Mouse (Mus musculus) midbrain, embryonic 11.5 days (tissue): ENCODE results near the gene Fam185a. TPM values are rescaled to one million over a fixed set of nuclear protein-coding genes. Genes with fewer than 3 reads are reported as not detected.

ENCODE experiments used
- ATAC-seq: fragments of 200-750 bp; cut with Nextera tagmentation; 2 replicates; pipeline ENCODE4 v1.8.0; 2017; ENCODE audit warnings: moderate TSS enrichment, moderate library complexity; ENCODE audit not compliant: low FRiP score
- DNase-seq: peaks from one replicate; pipeline ENCODE4 v3.0.0; 2015; ENCODE audit warnings: low spot score; ENCODE audit errors: missing footprints
- H3K27ac ChIP-seq: fragments of 300-500 bp; sonication (generic); 2 replicates; pipeline ENCODE4 v1.5.1; 2014; ENCODE audit warnings: low read depth, low read length
- H3K27me3 ChIP-seq: fragments of 300-500 bp; sonication (generic); 2 replicates; pipeline ENCODE4 v1.6.1; 2014; ENCODE audit warnings: mild to moderate bottlenecking, low read length, moderate library complexity, mixed read lengths; ENCODE audit not compliant: control insufficient read depth, insufficient read depth
- H3K36me3 ChIP-seq: fragments of 300-500 bp; sonication (generic); 2 replicates; pipeline ENCODE4 v1.6.1; 2014; ENCODE audit warnings: mild to moderate bottlenecking, low read length, moderate library complexity, mixed read lengths; ENCODE audit not compliant: control insufficient read depth, insufficient read depth
- H3K4me1 ChIP-seq: fragments of 300-500 bp; sonication (generic); 2 replicates; pipeline ENCODE4 v1.6.1; 2014; ENCODE audit warnings: low read length; ENCODE audit not compliant: control insufficient read depth, insufficient read depth
- H3K4me2 ChIP-seq: fragments of 300-500 bp; sonication (generic); 2 replicates; pipeline ENCODE4 v1.6.1; 2014; ENCODE audit warnings: mild to moderate bottlenecking, moderate library complexity
- H3K4me3 ChIP-seq: fragments of 300-500 bp; sonication (generic); 2 replicates; pipeline ENCODE4 v1.5.1; 2014; ENCODE audit warnings: low read depth, low read length
- H3K9ac ChIP-seq: fragments of 300-500 bp; sonication (generic); 2 replicates; pipeline ENCODE4 v1.6.1; 2014; ENCODE audit warnings: low read length
- H3K9me3 ChIP-seq: fragments of 300-500 bp; sonication (generic); 2 replicates; pipeline ENCODE4 v1.6.1; 2016; ENCODE audit warnings: low read length; ENCODE audit not compliant: control insufficient read depth
- WGBS: fragments of 180-500 bp; shearing (Covaris S2); extraction: QIAGEN DNeasy Blood & Tissue Kit; methylation state at CpG from one replicate; pipeline ENCODE4 v1.1.7; 2014; 5-methylcytosine and 5-hydroxymethylcytosine counted together
- polyA plus RNA-seq: library from polyadenylated mRNA; unstranded; fragments of >200 nt; fragmentation: Nextera tagmentation; extraction: Ambion mirVana; gene quantifications from 2 replicates; pipeline ENCODE4 v1.2.1, GENCODE M21; 2014

Fam185a gene
- polyA plus RNA-seq, 1 experiment from 2014 or later, result 4.7 TPM

DNA sequence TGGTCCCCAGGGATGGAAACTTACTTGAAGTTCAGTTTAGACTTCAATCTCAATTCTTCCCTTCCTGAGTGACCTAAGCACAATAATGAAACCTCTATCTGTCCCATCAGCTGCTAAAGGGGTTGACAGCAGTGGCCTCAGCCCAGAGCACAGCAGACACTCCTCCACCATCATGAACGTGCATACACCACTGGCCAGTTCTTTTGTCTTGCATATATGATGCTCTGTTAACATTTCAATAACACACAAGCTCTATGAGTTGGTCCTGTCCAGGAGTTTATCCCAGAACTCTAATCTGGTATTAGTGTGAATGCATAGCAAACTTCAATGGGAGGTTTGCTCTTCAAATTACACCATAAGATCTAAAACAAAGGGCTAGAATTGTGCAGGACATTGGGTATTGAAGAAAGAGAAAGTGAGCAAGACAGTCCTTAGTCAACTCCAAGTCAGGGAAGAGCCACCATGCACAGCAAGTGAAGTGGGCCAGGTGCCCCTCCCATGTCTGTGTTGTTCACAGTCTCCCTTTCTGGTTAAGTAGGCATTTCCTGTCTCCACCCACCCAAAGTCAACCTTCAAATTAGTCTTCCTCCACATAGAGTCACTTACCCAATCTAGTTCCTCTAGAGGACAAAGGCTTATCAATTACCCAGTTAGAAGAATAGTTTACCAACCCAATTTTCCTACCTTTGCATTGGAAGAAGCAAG, 10.5 kb upstream of the Fam185a start:
- H3K9me3 ChIP-seq, result no peaks in the 10 kb centered on the region

DNA sequence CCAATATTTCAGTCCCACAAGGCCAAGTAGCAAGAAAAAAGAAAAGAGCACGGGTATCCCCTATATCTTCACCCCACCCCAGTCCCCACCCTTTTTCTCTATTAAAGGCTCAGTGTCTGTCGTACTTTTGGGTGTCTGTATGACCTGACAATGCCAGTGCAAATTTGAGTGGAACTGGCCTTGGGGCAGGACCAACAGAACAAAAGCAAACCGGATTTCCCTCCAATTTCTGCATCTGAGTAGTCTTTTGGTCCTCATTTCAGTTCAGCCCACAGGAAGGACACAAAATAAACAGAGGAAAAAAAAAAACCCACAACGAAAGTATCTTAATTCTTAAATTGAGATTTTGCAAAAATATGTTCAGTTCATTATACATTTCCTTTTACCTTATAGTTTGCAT, 6.1 kb upstream of the Fam185a start:
- Histone ChIP-seq H3K27ac (no peak overlapping the region), H3K4me3 (no peak overlapping the region)
- 76% methylated on average over 4 of the region's 4 CpGs for WGBS

More for the DNA sequence above, 10.5 kb upstream of the Fam185a start:
- H3K9ac ChIP-seq, result no peak overlapping the region
- no peaks in the 10 kb centered on the region for H3K27me3 ChIP-seq
- ATAC-seq (no peak), DNase-seq (no peak)
- H3K36me3 ChIP-seq, result no peaks in the 10 kb centered on the region
- no peak overlapping the region for H3K27ac ChIP-seq
- H3K4me1 ChIP-seq, result no peaks in the 10 kb centered on the region
- H3K4me3 ChIP-seq, result no peak overlapping the region
- WGBS, result 47% methylated on average over 1 of the region's 1 CpGs
- H3K4me2 ChIP-seq, result no peak overlapping the region

DNA sequence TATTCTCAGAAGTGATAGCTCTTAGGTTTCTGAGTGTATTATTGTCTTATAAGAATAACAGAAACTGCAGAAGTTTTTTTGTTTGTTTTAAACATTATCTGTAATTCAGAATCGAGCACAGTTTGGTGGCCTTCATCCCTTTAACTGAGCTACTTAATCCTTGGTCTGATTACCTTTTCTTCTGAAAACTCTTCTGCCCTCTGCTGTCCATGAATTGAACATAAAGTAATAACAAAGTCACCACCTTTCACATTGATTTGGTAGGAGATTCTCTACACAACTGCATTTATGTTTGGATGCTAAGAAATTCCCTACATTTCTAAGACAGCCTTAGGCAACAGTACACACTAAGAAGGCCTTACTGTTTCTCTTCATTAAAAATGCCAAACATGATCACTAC, 4.1 kb upstream of the Fam185a start:
- ATAC-seq (no peak), DNase-seq (no peak)
- no peaks in the 10 kb centered on the region for H3K9me3 ChIP-seq
- no peak overlapping the region for H3K4me2 ChIP-seq
- peaks cover 4% of the 10 kb centered on the region for H3K4me1 ChIP-seq
- no peak overlapping the region for H3K9ac ChIP-seq
- H3K4me3 ChIP-seq, result no peak overlapping the region
- no peak overlapping the region for H3K27ac ChIP-seq
- 41% methylated on average over 1 of the region's 1 CpGs for WGBS
- no peaks in the 10 kb centered on the region for H3K36me3 ChIP-seq
- H3K27me3 ChIP-seq, result no peaks in the 10 kb centered on the region

More for the DNA sequence above, 6.1 kb upstream of the Fam185a start:
- ATAC-seq (no peak), DNase-seq (no peak)
- no peak overlapping the region for H3K4me2 ChIP-seq
- H3K4me1 ChIP-seq, result no peaks in the 10 kb centered on the region
- H3K9me3 ChIP-seq, result no peaks in the 10 kb centered on the region
- H3K36me3 ChIP-seq, result no peaks in the 10 kb centered on the region
- no peak overlapping the region for H3K9ac ChIP-seq
- H3K27me3 ChIP-seq, result no peaks in the 10 kb centered on the region

GRCm38 (mm10) chr5:21426666-21427065, 1.9 kb downstream of the Fam185a start:
- ATAC-seq, result no peak
- no peaks in the 10 kb centered on the region for H3K9me3 ChIP-seq
- H3K4me2 ChIP-seq, result no peak overlapping the region
- WGBS, result 93% methylated on average over 6 of the region's 6 CpGs
- no peaks in the 10 kb centered on the region for H3K36me3 ChIP-seq
- no peaks in the 10 kb centered on the region for H3K27me3 ChIP-seq
- H3K4me3 ChIP-seq, result no peak overlapping the region
- no peak for DNase-seq
- H3K27ac ChIP-seq, result no peak overlapping the region
- H3K9ac ChIP-seq, result no peak overlapping the region
- H3K4me1 ChIP-seq, result peaks cover 6% of the 10 kb centered on the region

DNA sequence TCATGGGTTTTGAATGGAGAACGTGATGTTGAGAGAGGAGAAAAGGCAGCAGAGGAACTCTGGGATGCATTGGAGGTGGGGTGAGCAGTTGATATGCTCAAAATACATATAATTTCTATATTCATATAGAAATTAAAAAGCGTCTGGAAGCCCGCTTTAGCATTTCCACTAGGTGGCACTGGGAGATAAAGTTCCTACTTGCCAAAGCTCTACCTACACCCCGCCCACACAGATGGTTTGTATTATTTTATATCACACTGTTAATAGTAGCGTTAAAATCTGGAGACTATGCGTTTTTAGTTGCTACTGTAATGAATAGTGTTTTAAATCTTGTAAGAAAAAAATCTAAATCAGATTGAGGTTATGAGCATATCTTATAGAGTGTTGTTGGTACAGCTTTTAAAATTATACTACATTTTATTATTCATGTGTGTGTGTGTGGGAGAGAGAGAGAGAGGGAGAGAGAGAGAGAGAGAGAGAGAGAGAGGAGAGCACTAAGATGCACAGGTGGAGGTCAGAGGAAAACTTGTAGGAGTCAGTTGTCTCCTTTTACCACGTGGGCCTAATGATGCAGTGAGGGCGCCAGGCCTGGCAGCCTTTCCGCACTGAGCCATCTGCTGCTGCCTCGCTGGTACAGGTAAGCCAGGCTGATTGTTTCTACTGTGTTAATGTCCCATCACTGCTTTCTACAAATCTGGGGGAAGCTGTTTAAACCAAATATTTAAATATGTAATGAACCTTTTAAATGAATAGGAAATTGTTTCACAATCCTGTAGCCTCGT, 9.6 kb downstream of the Fam185a start:
- no peak overlapping the region for H3K4me2 ChIP-seq
- DNase-seq (no peak), ATAC-seq (no peak)
- no peaks in the 10 kb centered on the region for H3K36me3 ChIP-seq
- H3K27ac ChIP-seq, result no peak overlapping the region
- H3K4me1 ChIP-seq, result no peaks in the 10 kb centered on the region
- 79% methylated on average over 11 of the region's 11 CpGs for WGBS
- H3K9me3 ChIP-seq, result no peaks in the 10 kb centered on the region
- no peak overlapping the region for H3K4me3 ChIP-seq
- H3K9ac ChIP-seq, result no peak overlapping the region
- H3K27me3 ChIP-seq, result no peaks in the 10 kb centered on the region

DNA sequence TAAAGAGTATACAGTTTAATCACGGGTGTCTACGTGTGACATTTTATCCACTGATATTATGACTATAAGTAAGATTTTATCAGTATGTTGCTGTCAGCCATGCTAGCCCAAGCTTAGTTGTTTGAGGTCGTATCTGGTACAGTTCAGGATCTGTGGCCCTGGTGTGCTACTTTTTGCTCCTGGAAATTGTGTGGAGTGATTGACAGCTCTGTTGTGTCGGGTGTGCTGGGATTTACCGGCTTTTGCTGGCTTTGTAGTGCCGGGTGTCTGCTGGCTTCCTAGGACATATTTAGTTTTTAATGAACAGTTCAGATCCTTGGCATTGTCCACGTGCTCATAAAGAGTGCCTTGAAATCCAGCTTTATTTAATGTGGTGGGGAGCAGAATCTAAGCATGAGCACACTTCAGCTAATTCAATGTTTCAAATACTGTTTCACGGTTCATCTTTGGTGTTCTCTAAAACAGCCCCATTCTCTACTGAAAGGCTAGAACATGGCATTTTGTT, 11.8 kb downstream of the Fam185a start:
- H3K9ac ChIP-seq, result no peak overlapping the region
- no peak overlapping the region for H3K4me3 ChIP-seq
- no peak overlapping the region for H3K4me2 ChIP-seq
- no peaks in the 10 kb centered on the region for H3K36me3 ChIP-seq
- 43% methylated on average over 8 of the region's 8 CpGs for WGBS
- no peaks in the 10 kb centered on the region for H3K9me3 ChIP-seq
- no peaks in the 10 kb centered on the region for H3K4me1 ChIP-seq
- H3K27me3 ChIP-seq, result no peaks in the 10 kb centered on the region
- H3K27ac ChIP-seq, result no peak overlapping the region
- peak; percentile 90 for DNase-seq
- peak; percentile 82 for ATAC-seq

GRCm38 (mm10) chr5:21438428-21438827, 13.7 kb downstream of the Fam185a start:
- no peak overlapping the region for H3K4me3 ChIP-seq
- H3K27ac ChIP-seq, result no peak overlapping the region
- H3K4me1 ChIP-seq, result no peaks in the 10 kb centered on the region
- no peak for ATAC-seq
- H3K36me3 ChIP-seq, result no peaks in the 10 kb centered on the region; the same call in 1 of the 2 replicates
- no peak for DNase-seq
- no peaks in the 10 kb centered on the region for H3K9me3 ChIP-seq
- no peak overlapping the region for H3K4me2 ChIP-seq
- no peak overlapping the region for H3K9ac ChIP-seq
- no peaks in the 10 kb centered on the region for H3K27me3 ChIP-seq
- 92% methylated on average over 9 of the region's 9 CpGs for WGBS

- Histone ChIP-seq H3K4me2 (no peak overlapping the region), H3K27ac (no peak overlapping the region), H3K27me3 (no peaks in the 10 kb centered on the region), H3K9me3 (no peaks in the 10 kb centered on the region), H3K4me3 (no peak overlapping the region), H3K9ac (no peak overlapping the region), H3K36me3 (no peaks in the 10 kb centered on the region; the same call in 1 of the 2 replicates), H3K4me1 (no peaks in the 10 kb centered on the region)
- WGBS, result 94% methylated on average over 7 of the region's 7 CpGs
- no peak for DNase-seq
- ATAC-seq, result no peak
Observed at GRCm38 (mm10) chr5:21439446-21440110, 14.8 kb downstream of the Fam185a start.
